Mouse (Mus musculus) 416B (cell line): ENCODE measurements at regions not wholly inside any gene's neighbourhood (a gene's known extent, or its start where the extent isn't known, plus 50 kb on each side); places are given as distances from the start of the nearest gene placed in this dataset.

Experiments used
- DNase-seq: peaks from one replicate; pipeline ENCODE4 v3.0.0; 2011; ENCODE audit warnings: low read depth

DNA sequence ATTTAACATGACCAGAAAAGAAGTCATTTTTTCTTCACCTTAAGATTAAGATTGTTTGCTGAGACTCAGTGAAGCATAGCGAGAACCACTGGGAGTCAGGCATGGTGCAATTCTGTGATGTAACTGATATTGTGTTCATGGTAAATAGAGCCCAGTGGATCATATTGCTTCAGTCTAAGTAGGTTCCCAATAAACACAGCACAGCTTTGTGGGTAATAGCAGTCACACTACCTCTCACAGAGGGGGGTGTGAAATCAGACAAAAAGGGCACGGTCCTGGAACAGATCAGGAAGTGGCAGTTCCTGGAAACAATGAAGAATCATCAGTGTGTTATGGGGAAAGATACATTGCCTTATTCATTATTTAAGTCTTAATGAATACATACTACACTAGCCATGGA, 84.1 kb upstream of the Nampt start:
- no peak for DNase-seq

DNA sequence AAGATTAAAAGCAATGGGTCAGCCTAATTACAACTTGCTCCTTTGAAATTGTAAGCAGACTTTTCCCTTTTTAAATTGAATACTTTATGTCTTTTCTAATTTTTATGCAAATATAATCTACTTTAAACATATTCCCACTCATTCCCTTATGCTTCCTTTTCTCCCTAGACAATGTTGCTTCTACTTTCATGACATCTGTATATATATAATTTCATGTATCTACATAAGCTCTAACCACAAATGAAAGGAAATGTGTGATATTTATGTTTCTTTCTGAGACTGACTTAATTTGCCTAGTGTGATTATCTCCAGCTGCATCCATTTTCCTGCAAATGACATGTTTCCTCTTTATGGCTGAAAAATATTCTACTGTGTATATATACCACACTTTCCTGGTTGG, 77.9 kb upstream of the Nampt start:
- no peak for DNase-seq

DNA sequence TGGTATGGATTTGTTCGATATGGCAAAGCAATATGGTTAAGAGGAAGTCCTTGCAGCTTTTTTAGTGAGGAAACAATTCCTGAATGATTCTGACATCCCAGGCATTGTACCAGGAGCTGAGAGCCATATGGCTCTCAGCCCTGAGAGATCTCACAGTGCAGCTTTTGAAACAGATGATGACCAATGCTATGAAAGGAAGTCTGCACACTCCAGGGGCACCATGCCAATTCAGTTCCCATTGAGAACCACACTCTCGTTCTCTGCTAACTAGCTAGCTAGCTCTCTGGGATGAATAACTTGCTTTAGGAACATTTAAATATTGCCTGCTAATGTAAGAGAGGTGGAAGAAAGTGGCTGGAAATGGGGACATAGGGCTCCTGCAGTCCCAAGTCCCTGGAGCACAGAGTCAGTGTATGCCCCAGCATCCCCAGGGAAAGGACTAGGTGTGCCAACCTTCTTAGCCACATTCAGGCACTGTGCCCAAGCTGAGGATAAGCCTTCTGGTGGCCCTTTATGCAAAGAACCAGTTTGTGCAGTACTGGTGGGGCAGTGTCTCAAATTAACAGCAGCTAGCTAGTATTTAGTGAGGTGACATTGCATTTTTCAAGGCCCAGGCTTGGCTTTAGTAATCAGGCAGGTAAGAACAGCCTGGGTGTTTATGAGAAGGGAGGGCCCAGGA, 61.8 kb upstream of the Nampt start:
- no peak for DNase-seq

DNA sequence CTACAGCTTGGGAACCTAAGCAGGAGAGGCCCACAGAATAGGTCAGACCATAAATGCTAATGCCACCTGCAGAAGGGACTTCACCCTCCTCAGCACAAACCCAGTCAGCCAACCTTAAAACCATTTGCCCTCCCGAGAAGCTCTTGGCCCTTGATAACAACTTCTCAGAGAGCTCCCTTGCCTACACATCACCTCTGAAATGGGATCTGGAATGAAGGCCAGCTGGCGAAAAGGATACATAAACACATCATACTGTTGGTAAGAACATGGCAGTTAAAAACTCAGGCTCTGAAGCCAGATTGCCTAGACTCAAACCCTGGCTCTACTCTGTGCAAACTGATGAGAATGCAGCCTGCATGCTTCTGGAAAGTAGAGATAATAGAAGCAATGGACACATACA, 61.2 kb upstream of the Nampt start:
- no peak for DNase-seq

- no peak for DNase-seq
These were observed 58.7 kb upstream of the Nampt start for GRCm38 (mm10) chr12:32760627-32761026.

GRCm38 (mm10) chr12:32761055-32761454, 58.3 kb upstream of the Nampt start:
- no peak for DNase-seq

GRCm38 (mm10) chr12:32764271-32764670, 55.1 kb upstream of the Nampt start:
- no peak for DNase-seq

DNA sequence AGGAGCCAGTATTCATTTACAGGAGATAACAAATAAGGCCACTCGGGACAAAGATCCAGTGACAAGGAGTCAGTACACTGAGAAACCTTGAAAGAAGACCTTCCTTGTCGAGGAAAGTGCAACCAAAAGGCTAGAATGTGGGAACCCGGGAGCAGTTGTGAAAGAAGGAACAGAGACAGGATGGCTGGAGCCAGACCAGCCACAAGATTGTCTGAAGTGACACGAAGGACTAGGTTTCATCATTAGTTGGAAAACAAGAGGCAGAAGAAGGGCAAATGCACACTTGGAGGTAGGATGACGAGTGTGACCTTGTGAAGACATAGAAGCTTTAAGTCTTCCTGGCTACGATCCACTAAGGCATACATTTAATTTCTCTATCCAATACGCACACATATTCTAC, 54.6 kb upstream of the Nampt start:
- no peak for DNase-seq

DNA sequence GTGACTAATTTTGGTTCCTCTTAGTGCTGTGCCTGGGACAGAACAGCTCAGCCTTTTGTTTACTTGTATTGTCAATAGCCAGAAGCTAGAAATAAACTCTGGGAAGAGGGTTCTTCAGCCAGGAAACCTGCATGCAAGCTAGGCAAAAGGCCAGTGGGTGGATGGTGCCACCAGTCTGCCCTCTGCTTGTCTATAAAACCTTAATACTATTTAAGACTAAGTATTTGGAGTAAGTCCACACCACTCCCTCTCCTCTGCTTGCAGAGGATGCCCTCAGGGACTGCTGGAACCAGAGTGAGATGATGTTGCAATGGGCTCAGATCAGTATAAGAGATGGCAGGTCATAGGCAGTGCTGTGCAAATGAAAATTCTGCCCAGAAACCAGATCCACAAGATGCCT, 53.5 kb upstream of the Nampt start:
- DNase-seq, result no peak

DNA sequence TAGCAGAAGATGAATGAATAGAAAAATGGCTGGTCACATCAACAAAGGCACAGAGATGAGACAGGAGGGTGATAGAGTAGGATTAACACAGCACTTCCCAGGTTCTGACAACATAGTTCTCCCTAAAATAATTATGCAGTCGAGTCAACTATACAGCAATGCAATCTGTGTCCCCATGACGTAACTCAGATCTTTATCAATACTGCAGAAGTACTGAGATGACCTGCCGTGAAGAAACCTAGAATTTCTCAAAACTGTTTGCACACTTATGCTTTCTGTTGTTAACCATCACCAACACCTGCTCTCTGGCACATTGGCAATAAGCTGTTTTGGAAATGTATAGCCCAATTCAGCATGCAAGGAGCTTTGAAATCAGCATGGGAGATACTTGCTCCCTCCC, 52.8 kb upstream of the Nampt start:
- DNase-seq, result no peak

DNA sequence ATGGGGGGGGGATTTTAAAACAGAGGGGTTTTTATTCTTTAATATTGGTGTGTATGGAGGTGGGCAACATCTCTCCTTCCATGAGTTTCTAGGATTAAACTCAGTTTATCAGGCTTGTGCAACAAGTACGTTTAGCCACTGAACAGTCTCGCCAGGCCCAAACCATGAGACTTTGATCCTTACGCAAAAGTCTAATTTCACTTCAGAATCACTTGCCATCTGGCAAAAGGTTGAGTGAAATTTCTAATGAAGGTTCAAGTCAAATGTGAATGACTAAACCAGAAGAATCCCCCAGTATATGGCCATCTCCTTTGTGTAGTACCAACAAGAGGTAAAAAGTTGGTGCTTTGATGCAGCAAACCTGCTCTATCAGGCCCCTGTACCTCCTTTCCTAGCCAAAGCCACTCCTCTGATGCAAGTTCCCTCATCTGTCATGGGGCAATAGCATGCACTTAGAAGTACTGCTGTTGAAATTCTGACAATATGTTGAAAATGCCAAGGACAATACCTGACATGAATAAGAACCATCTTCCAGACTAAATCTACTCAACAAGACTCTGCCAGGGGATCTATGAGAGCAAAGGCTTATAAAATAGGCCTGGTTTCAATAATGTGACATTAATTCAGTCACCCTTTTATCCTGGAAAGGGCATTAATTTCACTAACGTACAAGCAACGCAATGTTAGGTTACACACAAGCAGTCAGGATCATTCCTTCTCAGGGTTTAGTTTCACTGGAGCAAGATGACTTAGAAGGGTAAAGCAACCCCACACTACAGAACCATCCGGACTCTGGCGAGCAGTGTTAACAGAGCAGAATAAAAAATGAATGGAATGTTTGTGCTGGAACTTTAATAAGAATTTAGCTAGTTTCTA, 51.9 kb upstream of the Nampt start:
- peak; percentile 8 for DNase-seq

- peak; percentile 10 for DNase-seq
These were observed 51.1 kb upstream of the Nampt start for GRCm38 (mm10) chr12:32768082-32768743.

DNA sequence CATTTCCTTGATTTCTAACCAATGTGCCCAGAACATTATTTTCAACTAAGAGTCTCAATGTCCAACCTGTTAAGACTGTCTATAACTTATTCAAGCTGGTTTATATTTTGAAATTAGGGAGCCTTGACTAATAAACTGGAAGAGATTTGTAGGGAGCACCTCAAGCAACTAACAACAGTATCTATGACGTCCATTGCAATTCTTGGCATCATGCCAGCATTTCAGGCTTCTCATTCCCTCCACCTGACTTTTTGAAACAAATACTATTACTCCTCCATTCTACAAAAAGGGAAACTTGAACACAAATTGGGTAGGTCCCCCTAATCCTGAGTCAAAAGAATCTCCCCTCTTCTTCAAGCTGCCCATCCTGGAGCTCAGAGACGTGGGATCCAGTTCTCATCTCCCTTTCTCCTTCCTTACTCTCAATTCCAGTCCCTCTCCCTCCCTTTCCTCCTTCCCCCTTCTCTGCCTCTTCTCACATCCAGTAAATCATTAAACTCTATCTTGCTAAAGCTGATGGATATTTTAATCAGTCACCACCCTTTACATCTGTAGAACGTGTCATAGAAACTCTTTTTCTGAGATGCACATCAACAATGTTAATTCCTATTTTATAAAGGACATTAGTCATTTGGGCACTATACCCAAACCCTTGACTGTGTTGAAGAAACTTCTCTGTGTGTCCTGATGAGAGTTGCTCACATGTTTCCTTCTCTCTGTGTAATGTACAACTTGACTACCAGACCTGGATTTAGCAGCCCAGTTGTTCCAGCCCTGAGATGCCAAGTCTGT, 50.4 kb upstream of the Nampt start:
- no peak for DNase-seq
